Mouse (Mus musculus) heart, postnatal 0 days (tissue): ENCODE data around the gene Scamp3. TPM values are rescaled to one million over a fixed set of nuclear protein-coding genes. Genes with fewer than 3 reads are reported as not detected.
A peak's percentile ranks its signal among the peaks of the same experiment; 100 is the strongest.

Experiments used
- ATAC-seq: fragments of 200-750 bp; cut with Nextera tagmentation; 2 replicates; pipeline ENCODE4 v1.8.0; 2017; ENCODE audit warnings: low read depth, moderate number of reproducible peaks, moderate library complexity; ENCODE audit not compliant: insufficient read depth
- DNase-seq: peaks from one replicate; pipeline ENCODE4 v3.0.0-alpha.2; 2016; ENCODE audit warnings: low spot score
- H3K27ac ChIP-seq: fragments of 300-500 bp; sonication (generic); 2 replicates; pipeline ENCODE4 v1.5.1; 2014; ENCODE audit warnings: low read depth, mild to moderate bottlenecking
- H3K27me3 ChIP-seq: fragments of 300-500 bp; sonication (generic); 2 replicates; pipeline ENCODE4 v1.6.1; 2014; ENCODE audit warnings: low read length, mixed read lengths; ENCODE audit not compliant: control insufficient read depth, insufficient read depth
- H3K36me3 ChIP-seq: fragments of 300-500 bp; sonication (generic); replicated peaks from 2 replicates; pipeline ENCODE4 v1.6.1; 2014; ENCODE audit warnings: low read length, mixed read lengths; ENCODE audit not compliant: control insufficient read depth, insufficient read depth
- H3K4me1 ChIP-seq: fragments of 300-500 bp; sonication (generic); 2 replicates; pipeline ENCODE4 v1.6.1; 2014; ENCODE audit warnings: antibody characterized with exemption; ENCODE audit not compliant: control insufficient read depth, insufficient read depth
- H3K4me2 ChIP-seq: fragments of 300-500 bp; sonication (generic); 2 replicates; pipeline ENCODE4 v1.6.1; 2014; ENCODE audit warnings: low read depth, mild to moderate bottlenecking, low read length, moderate library complexity
- H3K4me3 ChIP-seq: fragments of 300-500 bp; sonication (generic); 2 replicates; pipeline ENCODE4 v1.5.1; 2014; ENCODE audit warnings: low read depth, low read length
- H3K9ac ChIP-seq: fragments of 300-500 bp; sonication (generic); replicated peaks from 2 replicates; pipeline ENCODE4 v1.6.1; 2014; ENCODE audit warnings: low read depth, low read length, mixed read lengths
- H3K9me3 ChIP-seq: fragments of 300-500 bp; sonication (generic); replicated peaks from 2 replicates; pipeline ENCODE4 v1.6.1; 2016; ENCODE audit warnings: low read length; ENCODE audit not compliant: control insufficient read depth
- CTCF ChIP-seq: IDR thresholded peaks from 2 replicates; pipeline ENCODE4 v1.5.1; 2016; ENCODE audit warnings: antibody characterized with exemption, control low read depth, low read depth
- EP300 ChIP-seq: IDR thresholded peaks from 2 replicates; pipeline ENCODE4 v1.6.1; 2016; ENCODE audit warnings: antibody characterized with exemption, low read depth
- WGBS: fragments of 180-500 bp; shearing (Covaris S2); extraction: QIAGEN DNeasy Blood & Tissue Kit; methylation state at CpG from one replicate; pipeline ENCODE4 v1.1.7; 2014; 5-methylcytosine and 5-hydroxymethylcytosine counted together
- polyA plus RNA-seq: library from polyadenylated mRNA; unstranded; fragments of >200 nt; fragmentation: Nextera tagmentation; extraction: Ambion mirVana; gene quantifications from 2 replicates; pipeline ENCODE4 v1.2.1, GENCODE M21; 2015
- total RNA-seq: library from RNA; depleted of rRNA; stranded (reverse); fragments of >200 nt; gene quantifications from 2 replicates; pipeline ENCODE4 v1.2.3, GENCODE M21; 2014; ENCODE audit warnings: low replicate concordance

Scamp3 gene
- total and polyA plus RNA-seq, 2 experiments from 2014 or later = 60.7 to 65.9 TPM

- H3K4me3 ChIP-seq = no peak overlapping the region
- H3K9me3 ChIP-seq = no peaks in the 10 kb centered on the region
- no peaks in the 10 kb centered on the region for H3K27me3 ChIP-seq
- no peak overlapping the region for H3K9ac ChIP-seq
- TF ChIP-seq CTCF (no peak), EP300 (no peak)
- DNase-seq (no peak), ATAC-seq (no peak)
- H3K27ac ChIP-seq = no peak overlapping the region
- peaks cover 77% of the 10 kb centered on the region for H3K36me3 ChIP-seq
- H3K4me1 ChIP-seq = peaks cover 9% of the 10 kb centered on the region
- H3K4me2 ChIP-seq = no peak overlapping the region
- 84% methylated on average over 10 of the region's 10 CpGs for WGBS
Observed at GRCm38 (mm10) chr3:89175544-89175943, 1.7 kb upstream of the Scamp3 start.

- no peak overlapping the region for H3K4me3 ChIP-seq
- ATAC-seq (no peak), DNase-seq (no peak)
- WGBS = 77% methylated on average over 7 of the region's 7 CpGs
- no peaks in the 10 kb centered on the region for H3K9me3 ChIP-seq
- H3K27me3 ChIP-seq = no peaks in the 10 kb centered on the region
- no peak for TF ChIP-seq EP300
- TF ChIP-seq CTCF = no peak
- no peak overlapping the region for H3K4me2 ChIP-seq
- H3K9ac ChIP-seq = no peak overlapping the region
- H3K27ac ChIP-seq = no peak overlapping the region
- peaks cover 9% of the 10 kb centered on the region for H3K4me1 ChIP-seq
- peaks cover 76% of the 10 kb centered on the region for H3K36me3 ChIP-seq
Observed at GRCm38 (mm10) chr3:89176421-89176820, 852 bp upstream of the Scamp3 start.

- Histone ChIP-seq H3K27me3 (no peaks in the 10 kb centered on the region), H3K27ac (peak overlapping the region; percentile 69), H3K4me2 (peak overlapping the region; percentile 83), H3K9ac (peak overlapping the region; percentile 80), H3K4me1 (peaks cover 9% of the 10 kb centered on the region), H3K9me3 (no peaks in the 10 kb centered on the region), H3K36me3 (peaks cover 69% of the 10 kb centered on the region), H3K4me3 (peak overlapping the region; percentile 79)
- no peak for TF ChIP-seq EP300
- TF ChIP-seq CTCF = no peak
- ATAC-seq (no peak), DNase-seq (no peak)
- WGBS = 4% methylated on average over 6 of the region's 6 CpGs
Observed at GRCm38 (mm10) chr3:89178107-89178385, 773 bp downstream of the Scamp3 start.

- TF ChIP-seq CTCF = no peak
- TF ChIP-seq EP300 = no peak
- Histone ChIP-seq H3K4me3 (no peak overlapping the region), H3K9me3 (no peaks in the 10 kb centered on the region), H3K9ac (no peak overlapping the region), H3K36me3 (peaks cover 59% of the 10 kb centered on the region), H3K27me3 (no peaks in the 10 kb centered on the region), H3K27ac (no peak overlapping the region), H3K4me1 (peaks cover 16% of the 10 kb centered on the region), H3K4me2 (no peak overlapping the region)
- ATAC-seq (no peak), DNase-seq (no peak)
- WGBS = 88% methylated on average over 11 of the region's 11 CpGs
Observed at GRCm38 (mm10) chr3:89179056-89179455, 1.8 kb downstream of the Scamp3 start.

GRCm38 (mm10) chr3:89181749-89182500 is 4.7 kb downstream of the Scamp3 start:
- TF ChIP-seq EP300 (no peak), CTCF (no peak)
- 90% methylated on average over 27 of the region's 27 CpGs for WGBS
- no peak overlapping the region for H3K4me2 ChIP-seq
- H3K9me3 ChIP-seq = no peaks in the 10 kb centered on the region
- H3K27me3 ChIP-seq = no peaks in the 10 kb centered on the region
- no peak overlapping the region for H3K9ac ChIP-seq
- no peak overlapping the region for H3K27ac ChIP-seq
- peaks cover 32% of the 10 kb centered on the region for H3K36me3 ChIP-seq
- DNase-seq = no peak
- H3K4me1 ChIP-seq = peaks cover 16% of the 10 kb centered on the region
- no peak for ATAC-seq
- H3K4me3 ChIP-seq = no peak overlapping the region

- DNase-seq = no peak
- WGBS = 36% methylated on average over 7 of the region's 7 CpGs
- H3K36me3 ChIP-seq = peaks cover 32% of the 10 kb centered on the region
- no peak overlapping the region for H3K9ac ChIP-seq
- H3K27ac ChIP-seq = no peak overlapping the region
- no peaks in the 10 kb centered on the region for H3K27me3 ChIP-seq
- H3K4me3 ChIP-seq = peak overlapping the region; percentile 56
- H3K9me3 ChIP-seq = no peaks in the 10 kb centered on the region
- no peak for ATAC-seq
- no peak for TF ChIP-seq EP300
- peaks cover 16% of the 10 kb centered on the region for H3K4me1 ChIP-seq
- peak overlapping the region; percentile 96 for H3K4me2 ChIP-seq
Observed at GRCm38 (mm10) chr3:89182531-89183057, 5.3 kb downstream of the Scamp3 start.
